Mouse (Mus musculus): ENCODE results near the gene 1700020A23Rik. TPM values are rescaled to one million over a fixed set of nuclear protein-coding genes. Genes with fewer than 3 reads are reported as not detected.

Gene 1700020A23Rik
- polyA plus RNA-seq, 1 experiment, result 0.26 TPM

GRCm38 (mm10) chr2:130374951-130375350 is 30.1 kb upstream of the 1700020A23Rik start:
- no peaks in the 10 kb centered on the region for H3K27me3 ChIP-seq (ENCODE audit: control insufficient read depth, insufficient read depth, low read length)
- TF ChIP-seq POLR2A (IDR thresholded peaks at IDR 0.05; ENCODE audit: control insufficient read depth, extremely low read depth, insufficient read depth, low read length, poor library complexity), result no peak
- TF ChIP-seq CTCF (IDR thresholded peaks at IDR 0.05; ENCODE audit: borderline replicate concordance, control insufficient read depth, extremely low read depth, insufficient read depth, low read length, poor library complexity), result no peak
- H3K4me3 ChIP-seq (ENCODE audit: control insufficient read depth, insufficient read depth, low read length), result no peak overlapping the region
- H3K36me3 ChIP-seq (ENCODE audit: control insufficient read depth, insufficient read depth, low read length), result no peaks in the 10 kb centered on the region
- no peaks in the 10 kb centered on the region for H3K4me1 ChIP-seq (replicated peaks; ENCODE audit: control insufficient read depth, insufficient read depth, low read length)
- H3K27ac ChIP-seq (ENCODE audit: control insufficient read depth, insufficient read depth, low read length), result no peak overlapping the region
- DNase-seq, result no peak
- WGBS, result 85% methylated on average over 4 of the region's 4 CpGs

- no peak for TF ChIP-seq CTCF (IDR thresholded peaks at IDR 0.05; ENCODE audit: borderline replicate concordance, control insufficient read depth, extremely low read depth, insufficient read depth, low read length, poor library complexity)
- no peak for TF ChIP-seq POLR2A (IDR thresholded peaks at IDR 0.05; ENCODE audit: control insufficient read depth, extremely low read depth, insufficient read depth, low read length, poor library complexity)
- peaks cover 2% of the 10 kb centered on the region; the same call in 1 of the 2 replicates for H3K4me1 ChIP-seq (replicated peaks; ENCODE audit: control insufficient read depth, insufficient read depth, low read length)
- WGBS, result 49% methylated on average over 3 of the region's 3 CpGs
- no peak overlapping the region for H3K27ac ChIP-seq (ENCODE audit: control insufficient read depth, insufficient read depth, low read length)
- no peak overlapping the region for H3K4me3 ChIP-seq (ENCODE audit: control insufficient read depth, insufficient read depth, low read length)
- DNase-seq, result no peak
- no peaks in the 10 kb centered on the region for H3K27me3 ChIP-seq (ENCODE audit: control insufficient read depth, insufficient read depth, low read length)
- no peaks in the 10 kb centered on the region for H3K36me3 ChIP-seq (ENCODE audit: control insufficient read depth, insufficient read depth, low read length)
These were observed 21.9 kb upstream of the 1700020A23Rik start for GRCm38 (mm10) chr2:130383205-130383604.

- 51% methylated on average over 6 of the region's 6 CpGs for WGBS
- DNase-seq, result peak; percentile 33
- TF ChIP-seq CTCF (IDR thresholded peaks at IDR 0.05; ENCODE audit: borderline replicate concordance, control insufficient read depth, extremely low read depth, insufficient read depth, low read length, poor library complexity) (no peak), POLR2A (IDR thresholded peaks at IDR 0.05; ENCODE audit: control insufficient read depth, extremely low read depth, insufficient read depth, low read length, poor library complexity) (no peak)
- peaks cover 2% of the 10 kb centered on the region; the same call in 1 of the 2 replicates for H3K4me1 ChIP-seq (replicated peaks; ENCODE audit: control insufficient read depth, insufficient read depth, low read length)
- H3K27ac ChIP-seq (ENCODE audit: control insufficient read depth, insufficient read depth, low read length), result no peak overlapping the region
- no peaks in the 10 kb centered on the region for H3K36me3 ChIP-seq (ENCODE audit: control insufficient read depth, insufficient read depth, low read length)
- no peak overlapping the region for H3K4me3 ChIP-seq (ENCODE audit: control insufficient read depth, insufficient read depth, low read length)
- H3K27me3 ChIP-seq (ENCODE audit: control insufficient read depth, insufficient read depth, low read length), result no peaks in the 10 kb centered on the region
These were observed 21.2 kb upstream of the 1700020A23Rik start for GRCm38 (mm10) chr2:130383895-130384294.

- no peaks in the 10 kb centered on the region for H3K27me3 ChIP-seq (ENCODE audit: control insufficient read depth, insufficient read depth, low read length)
- WGBS, result 60% methylated on average over 1 of the region's 1 CpGs
- H3K4me3 ChIP-seq (ENCODE audit: control insufficient read depth, insufficient read depth, low read length), result no peak overlapping the region
- no peak for DNase-seq
- H3K27ac ChIP-seq (ENCODE audit: control insufficient read depth, insufficient read depth, low read length), result no peak overlapping the region
- peaks cover 13% of the 10 kb centered on the region for H3K4me1 ChIP-seq (replicated peaks; ENCODE audit: control insufficient read depth, insufficient read depth, low read length)
- H3K36me3 ChIP-seq (ENCODE audit: control insufficient read depth, insufficient read depth, low read length), result no peaks in the 10 kb centered on the region
- no peak for TF ChIP-seq POLR2A (IDR thresholded peaks at IDR 0.05; ENCODE audit: control insufficient read depth, extremely low read depth, insufficient read depth, low read length, poor library complexity)
- TF ChIP-seq CTCF (IDR thresholded peaks at IDR 0.05; ENCODE audit: borderline replicate concordance, control insufficient read depth, extremely low read depth, insufficient read depth, low read length, poor library complexity), result no peak
These were observed 18.8 kb upstream of the 1700020A23Rik start for GRCm38 (mm10) chr2:130386212-130386611.

GRCm38 (mm10) chr2:130388796-130389195 is 16.3 kb upstream of the 1700020A23Rik start:
- Histone ChIP-seq H3K4me3 (ENCODE audit: control insufficient read depth, insufficient read depth, low read length) (no peak overlapping the region), H3K27ac (ENCODE audit: control insufficient read depth, insufficient read depth, low read length) (no peak overlapping the region), H3K4me1 (replicated peaks; ENCODE audit: control insufficient read depth, insufficient read depth, low read length) (peaks cover 18% of the 10 kb centered on the region), H3K27me3 (ENCODE audit: control insufficient read depth, insufficient read depth, low read length) (no peaks in the 10 kb centered on the region), H3K36me3 (ENCODE audit: control insufficient read depth, insufficient read depth, low read length) (no peaks in the 10 kb centered on the region)
- 86% methylated on average over 2 of the region's 2 CpGs for WGBS
- TF ChIP-seq POLR2A (IDR thresholded peaks at IDR 0.05; ENCODE audit: control insufficient read depth, extremely low read depth, insufficient read depth, low read length, poor library complexity) (no peak), CTCF (IDR thresholded peaks at IDR 0.05; ENCODE audit: borderline replicate concordance, control insufficient read depth, extremely low read depth, insufficient read depth, low read length, poor library complexity) (no peak)
- DNase-seq, result peak; percentile 37

GRCm38 (mm10) chr2:130390993-130391625 is 13.9 kb upstream of the 1700020A23Rik start:
- H3K36me3 ChIP-seq (ENCODE audit: control insufficient read depth, insufficient read depth, low read length), result no peaks in the 10 kb centered on the region
- DNase-seq, result peak; percentile 71
- H3K4me1 ChIP-seq (replicated peaks; ENCODE audit: control insufficient read depth, insufficient read depth, low read length), result peaks cover 15% of the 10 kb centered on the region

More at GRCm38 (mm10) chr2:130390993-130391625, 13.9 kb upstream of the 1700020A23Rik start:
- Histone ChIP-seq H3K27me3 (ENCODE audit: control insufficient read depth, insufficient read depth, low read length) (no peaks in the 10 kb centered on the region), H3K27ac (ENCODE audit: control insufficient read depth, insufficient read depth, low read length) (peak overlapping the region; percentile 69), H3K4me3 (ENCODE audit: control insufficient read depth, insufficient read depth, low read length) (no peak overlapping the region)
- 32% methylated on average over 11 of the region's 11 CpGs for WGBS
- TF ChIP-seq POLR2A (IDR thresholded peaks at IDR 0.05; ENCODE audit: control insufficient read depth, extremely low read depth, insufficient read depth, low read length, poor library complexity) (0 out of 2 replicates have a peak, but pooled peaks have one; percentile 24), CTCF (IDR thresholded peaks at IDR 0.05; ENCODE audit: borderline replicate concordance, control insufficient read depth, extremely low read depth, insufficient read depth, low read length, poor library complexity) (no peak)
